In genomic region chr11:29795106-29795505, GRCm38 (mm10) we compare ENCODE assay signal across 16 mouse cellular contexts. TPM values are rescaled to one million over a fixed set of nuclear protein-coding genes. Genes with fewer than 3 reads are reported as not detected.
DNase-seq lines count a peak whose midpoint lies in the region; ATAC-seq and TF ChIP-seq lines count a peak whose summit lies in the region.
"Had no signal": no experiment of that assay in that cellular context is flagged by ENCODE, and none has a peak within 500 bp of the region (broad histone marks: within the 10 kb centered on the region; RNA-seq: fewer than 3 reads in every experiment).

No protein-coding gene starts in this region.

- DNase-seq in heart, postnatal 0 days (ENCODE audit: low spot score): no peak
- no peak for DNase-seq in heart, adult 9 months (ENCODE audit: low spot score in 2 of 2)
- peak; percentile 63 to 86 for DNase-seq in layer of hippocampus, adult 18-20 months (ENCODE audit: low spot score in 2 of 2)
- peak; percentile 70 to 89 for DNase-seq in left cerebral cortex, postnatal 25 days (ENCODE audit: low spot score in 2 of 2)
- peak; percentile 78 for DNase-seq in telencephalon, adult 2 months (ENCODE audit: low read depth, low spot score)
- no peak for DNase-seq in limb, embryonic 10.5 days (ENCODE audit: low spot score)
- DNase-seq: kidney, adult 9 months; kidney, postnatal 4 days; lung, postnatal 36 days; spleen, adult 18-20 months; thymus, postnatal 25 days had no signal

- H3K27ac ChIP-seq in heart, postnatal 0 days (ENCODE audit: low read depth): peak overlapping the region; percentile 25; the same call in 1 of the 2 replicates
- H3K27ac ChIP-seq in midbrain, embryonic 16.5 days (ENCODE audit: low read length): no peak overlapping the region
- no peak overlapping the region for H3K27ac ChIP-seq in limb, embryonic 10.5 days
- H3K27ac ChIP-seq: embryonic facial prominence, embryonic 12.5 days; hindbrain, embryonic 15.5 days; midbrain, embryonic 12.5 days had no signal

- WGBS in heart, postnatal 0 days: 41% methylated on average over 6 of the region's 6 CpGs
- 98% methylated on average over 6 of the region's 6 CpGs for WGBS in midbrain, embryonic 16.5 days
- WGBS in limb, embryonic 10.5 days: 94% methylated on average over 6 of the region's 6 CpGs

- no peak overlapping the region for H3K4me3 ChIP-seq in heart, postnatal 0 days (ENCODE audit: low read depth, low read length)
- H3K4me3 ChIP-seq in midbrain, embryonic 16.5 days (ENCODE audit: low read depth, low read length): no peak overlapping the region
- H3K4me3 ChIP-seq in limb, embryonic 10.5 days: no peak overlapping the region
- H3K4me3 ChIP-seq: embryonic facial prominence, embryonic 12.5 days; hindbrain, embryonic 15.5 days; midbrain, embryonic 12.5 days had no signal

- TF ChIP-seq EP300 in heart, postnatal 0 days (IDR thresholded peaks at IDR 0.05; ENCODE audit: low read depth): no peak

- H3K4me1 ChIP-seq in heart, postnatal 0 days (ENCODE audit: control insufficient read depth, insufficient read depth): peaks cover 14% of the 10 kb centered on the region; the same call in 1 of the 2 replicates
- H3K4me1 ChIP-seq in midbrain, embryonic 16.5 days (ENCODE audit: control insufficient read depth, insufficient read depth, low read length): no peaks in the 10 kb centered on the region
- no peaks in the 10 kb centered on the region for H3K4me1 ChIP-seq in limb, embryonic 10.5 days
- H3K4me1 ChIP-seq: embryonic facial prominence, embryonic 12.5 days; hindbrain, embryonic 15.5 days; midbrain, embryonic 12.5 days had no signal

- TF ChIP-seq CTCF in heart, postnatal 0 days (IDR thresholded peaks at IDR 0.05; ENCODE audit: low read depth): no peak

- H3K27me3 ChIP-seq in heart, postnatal 0 days (ENCODE audit: control insufficient read depth, insufficient read depth, low read length): no peaks in the 10 kb centered on the region
- H3K27me3 ChIP-seq in midbrain, embryonic 16.5 days (ENCODE audit: control insufficient read depth, insufficient read depth, low read depth, low read length): no peaks in the 10 kb centered on the region
- no peaks in the 10 kb centered on the region for H3K27me3 ChIP-seq in limb, embryonic 10.5 days (ENCODE audit: low read depth, poor library complexity, severe bottlenecking)
- H3K27me3 ChIP-seq: embryonic facial prominence, embryonic 12.5 days; hindbrain, embryonic 15.5 days; midbrain, embryonic 12.5 days had no signal

- intact Hi-C loops in left cerebral cortex, postnatal 25 days (cut with DNase I): loop anchor here (1.0 kb wide), 1 partner anchor 70 kb away; no protein-coding TSS in a partner anchor

- H3K4me2 ChIP-seq in heart, postnatal 0 days (ENCODE audit: low read depth, low read length): no peak overlapping the region
- no peak overlapping the region for H3K4me2 ChIP-seq in midbrain, embryonic 16.5 days (ENCODE audit: low read length)
- H3K4me2 ChIP-seq: embryonic facial prominence, embryonic 12.5 days; hindbrain, embryonic 15.5 days; midbrain, embryonic 12.5 days had no signal

- no peak overlapping the region for H3K9ac ChIP-seq in heart, postnatal 0 days (replicated peaks; ENCODE audit: low read depth, low read length)
- H3K9ac ChIP-seq in midbrain, embryonic 16.5 days (ENCODE audit: low read depth, low read length): no peak overlapping the region
- H3K9ac ChIP-seq: embryonic facial prominence, embryonic 12.5 days; hindbrain, embryonic 15.5 days; midbrain, embryonic 12.5 days had no signal

- H3K36me3 ChIP-seq in heart, postnatal 0 days (replicated peaks; ENCODE audit: control insufficient read depth, insufficient read depth, low read length): no peaks in the 10 kb centered on the region
- peaks cover 10% of the 10 kb centered on the region; the same call in 1 of the 2 replicates for H3K36me3 ChIP-seq in midbrain, embryonic 16.5 days (ENCODE audit: control insufficient read depth, insufficient read depth, low read length)
- H3K36me3 ChIP-seq in limb, embryonic 10.5 days: no peaks in the 10 kb centered on the region
- H3K36me3 ChIP-seq: embryonic facial prominence, embryonic 12.5 days; midbrain, embryonic 12.5 days had no signal

- 0 out of 2 replicates have a peak, but pooled peaks cover 6% of the 10 kb centered on the region for H3K9me3 ChIP-seq in heart, postnatal 0 days (replicated peaks; ENCODE audit: control insufficient read depth, low read length)
- no peaks in the 10 kb centered on the region for H3K9me3 ChIP-seq in midbrain, embryonic 16.5 days (replicated peaks; ENCODE audit: control insufficient read depth, low read length, poor library complexity, severe bottlenecking)
- no peaks in the 10 kb centered on the region for H3K9me3 ChIP-seq in limb, embryonic 10.5 days (replicated peaks)
- H3K9me3 ChIP-seq: embryonic facial prominence, embryonic 12.5 days; hindbrain, embryonic 15.5 days; midbrain, embryonic 12.5 days had no signal

- no peak for ATAC-seq in heart, postnatal 0 days (ENCODE audit: insufficient read depth, low read depth)
- no peak for ATAC-seq in midbrain, embryonic 16.5 days

RNA-seq across cellular contexts. Expression of gene 4931440F15Rik, which starts 30.4 kb away (rescaled TPM):
- not detected in 2 replicates for total RNA-seq in heart, postnatal 0 days (2014; rRNA removed; ENCODE audit: low replicate concordance)
- 0.05 and 0.10 TPM in 2 replicates for polyA plus RNA-seq in heart, postnatal 0 days (2015; fragmentation: Nextera tagmentation; extraction: Ambion mirVana)
- total RNA-seq in layer of hippocampus, adult 18-20 months (2021): 1 to 10 TPM; 2.2 to 2.7 TPM
- 1 to 10 TPM; 2.7 to 3.4 TPM for total RNA-seq in left cerebral cortex, postnatal 25 days (2021)
- 0.83 TPM in 2 replicates for polyA plus RNA-seq in midbrain, embryonic 16.5 days (2015; fragmentation: Nextera tagmentation; extraction: Ambion mirVana)
- polyA plus RNA-seq in limb, embryonic 10.5 days (2016; fragmentation: Nextera tagmentation; extraction: Ambion mirVana): 0.04 and 0.10 TPM in 2 replicates
- polyA plus RNA-seq: C2C12 had no signal

Comparison
In these comparisons a context has a peak if more than half of its experiments do, and no peak if none do; other contexts are left out.
1. DNase-seq: peak in layer of hippocampus, adult 18-20 months (2 of 2), left cerebral cortex, postnatal 25 days (2 of 2) and telencephalon, adult 2 months (single experiment); none in heart, postnatal 0 days (single experiment), heart, adult 9 months (0 of 2) and limb, embryonic 10.5 days (single experiment).